Mouse (Mus musculus): ENCODE measurements around the gene Akt1s1.

GRCm38 (mm10) chr7:44867802-44868201 lies 19.0 kb downstream of the Akt1s1 start:
- TF ChIP-seq CTCF (IDR thresholded peaks at IDR 0.05; ENCODE audit: low read depth) (no peak), EP300 (IDR thresholded peaks at IDR 0.05; ENCODE audit: low read depth) (no peak)

All from heart, postnatal 0 days (tissue).